10 mouse cellular contexts compared by ENCODE assay signal in genomic region chr9:64701651-64702050, GRCm38 (mm10). TPM values are rescaled to one million over a fixed set of nuclear protein-coding genes. Genes with fewer than 3 reads are reported as not detected.
A peak's percentile ranks its signal among the peaks of the same experiment; 100 is the strongest.
DNase-seq lines count a peak whose midpoint lies in the region; ATAC-seq and TF ChIP-seq lines count a peak whose summit lies in the region.
"Had no signal": no experiment of that assay in that cellular context is flagged by ENCODE, and none has a peak within 500 bp of the region (broad histone marks: within the 10 kb centered on the region; RNA-seq: fewer than 3 reads in every experiment).

No protein-coding gene starts in this region.

- H3K9me3 ChIP-seq in heart, embryonic 11.5 days (replicated peaks; ENCODE audit: control insufficient read depth, low read length), result no peaks in the 10 kb centered on the region
- no peaks in the 10 kb centered on the region for H3K9me3 ChIP-seq in lung, postnatal 0 days (ENCODE audit: low read length)
- no peaks in the 10 kb centered on the region for H3K9me3 ChIP-seq in heart, embryonic 15.5 days (replicated peaks)
- H3K9me3 ChIP-seq: forebrain, embryonic 15.5 days had no signal

- H3K36me3 ChIP-seq in heart, embryonic 11.5 days (ENCODE audit: control insufficient read depth, insufficient read depth, low read length), result 0 out of 2 replicates have a peak, but pooled peaks cover 2% of the 10 kb centered on the region
- H3K36me3 ChIP-seq in lung, postnatal 0 days (ENCODE audit: insufficient read depth, low read length), result no peaks in the 10 kb centered on the region; the same call in none of the 2 replicates
- H3K36me3 ChIP-seq in heart, embryonic 15.5 days, result peaks cover 15% of the 10 kb centered on the region; the same call in 1 of the 2 replicates
- peaks cover 15% of the 10 kb centered on the region for H3K36me3 ChIP-seq in small intestine, adult 2 months (ENCODE audit: control insufficient read depth, insufficient read depth, low read length)

- no peak for ATAC-seq in heart, embryonic 11.5 days (replicated peaks; ENCODE audit: insufficient number of reproducible peaks, low FRiP score, low TSS enrichment)
- ATAC-seq in lung, postnatal 0 days, result no peak
- peak; percentile 38; the same call in 1 of the 2 replicates for ATAC-seq in heart, embryonic 15.5 days (replicated peaks; ENCODE audit: insufficient number of reproducible peaks, insufficient read depth, low FRiP score, low read depth)
- ATAC-seq: forebrain, embryonic 15.5 days had no signal

- H3K4me2 ChIP-seq in heart, embryonic 11.5 days, result no peak overlapping the region
- H3K4me2 ChIP-seq in lung, postnatal 0 days (replicated peaks; ENCODE audit: low read depth, low read length), result no peak overlapping the region
- no peak overlapping the region for H3K4me2 ChIP-seq in heart, embryonic 15.5 days
- H3K4me2 ChIP-seq: forebrain, embryonic 15.5 days had no signal

- H3K9ac ChIP-seq in heart, embryonic 11.5 days (ENCODE audit: low read depth, low read length), result no peak overlapping the region
- H3K9ac ChIP-seq in lung, postnatal 0 days (replicated peaks; ENCODE audit: low read depth), result no peak overlapping the region
- H3K9ac ChIP-seq in heart, embryonic 15.5 days, result no peak overlapping the region
- H3K9ac ChIP-seq: forebrain, embryonic 15.5 days had no signal

- TF ChIP-seq POLR2A in small intestine, adult 2 months (IDR thresholded peaks at IDR 0.05; ENCODE audit: low read depth, low read length), result no peak

- H3K27me3 ChIP-seq in heart, embryonic 11.5 days (ENCODE audit: control insufficient read depth, insufficient read depth, low read length), result no peaks in the 10 kb centered on the region
- no peaks in the 10 kb centered on the region for H3K27me3 ChIP-seq in lung, postnatal 0 days (replicated peaks; ENCODE audit: insufficient read depth, low read length)
- no peaks in the 10 kb centered on the region for H3K27me3 ChIP-seq in heart, embryonic 15.5 days
- no peaks in the 10 kb centered on the region for H3K27me3 ChIP-seq in small intestine, adult 2 months (ENCODE audit: control insufficient read depth, insufficient read depth, low read length)
- H3K27me3 ChIP-seq: forebrain, embryonic 15.5 days had no signal

- H3K4me1 ChIP-seq in heart, embryonic 11.5 days (ENCODE audit: control insufficient read depth, insufficient read depth, low read length), result no peaks in the 10 kb centered on the region
- H3K4me1 ChIP-seq in lung, postnatal 0 days (ENCODE audit: insufficient read depth, low read depth, low read length), result no peaks in the 10 kb centered on the region
- peaks cover 22% of the 10 kb centered on the region for H3K4me1 ChIP-seq in heart, embryonic 15.5 days (replicated peaks)
- peaks cover 46% of the 10 kb centered on the region for H3K4me1 ChIP-seq in small intestine, adult 2 months (ENCODE audit: control insufficient read depth, insufficient read depth, insufficient read length, low read length)
- H3K4me1 ChIP-seq: forebrain, embryonic 15.5 days had no signal

- no peak overlapping the region for H3K4me3 ChIP-seq in heart, embryonic 11.5 days (ENCODE audit: low read depth, low read length)
- H3K4me3 ChIP-seq in lung, postnatal 0 days (ENCODE audit: low read depth, low read length), result no peak overlapping the region
- H3K4me3 ChIP-seq in heart, embryonic 15.5 days, result no peak overlapping the region
- H3K4me3 ChIP-seq in small intestine, adult 2 months (ENCODE audit: low read depth, low read length), result no peak overlapping the region
- H3K4me3 ChIP-seq: forebrain, embryonic 15.5 days had no signal

- H3K27ac ChIP-seq in heart, embryonic 11.5 days (ENCODE audit: low read depth, low read length), result no peak overlapping the region
- H3K27ac ChIP-seq in lung, postnatal 0 days (ENCODE audit: low read length), result no peak overlapping the region
- no peak overlapping the region for H3K27ac ChIP-seq in heart, embryonic 15.5 days
- H3K27ac ChIP-seq in small intestine, adult 2 months (ENCODE audit: insufficient read depth, low read depth, low read length), result peak overlapping the region; percentile 77
- H3K27ac ChIP-seq: forebrain, embryonic 15.5 days had no signal

- WGBS in heart, embryonic 11.5 days (ENCODE audit: insufficient replicate concordance), result 66% methylated on average over 1 of the region's 1 CpGs
- 89% methylated on average over 1 of the region's 1 CpGs for WGBS in lung, postnatal 0 days
- 50% methylated on average over 1 of the region's 1 CpGs for WGBS in heart, embryonic 15.5 days
- WGBS in small intestine, adult 2 months, result 66% methylated on average over 1 of the region's 1 CpGs

- TF ChIP-seq EP300 in lung, postnatal 0 days (IDR thresholded peaks at IDR 0.05), result no peak

- peak; percentile 23 to 30 for DNase-seq in heart, adult 18-20 months
- peak; percentile 17 for DNase-seq in lung, postnatal 0 days (ENCODE audit: low spot score)
- DNase-seq in lung, postnatal 36 days, result no peak
- no peak for DNase-seq in embryo, embryonic 11 days
- DNase-seq in thymus, postnatal 4 days, result no peak
- DNase-seq: kidney, postnatal 14 days had no signal

- no peak for TF ChIP-seq CTCF in lung, postnatal 0 days (IDR thresholded peaks at IDR 0.05)
- TF ChIP-seq CTCF in small intestine, adult 2 months (IDR thresholded peaks at IDR 0.05; ENCODE audit: extremely low read depth, insufficient read length, insufficient replicate concordance, low read depth, low read length), result no peak

RNA-seq across cellular contexts. Expression of gene Rab11a, which starts 35.9 kb away (rescaled TPM):
- 100 to 1,000 TPM; 176 to 180 TPM for total RNA-seq in heart, adult 18-20 months (2021)
- polyA plus RNA-seq in heart, embryonic 11.5 days (2014; fragmentation: Nextera tagmentation; extraction: Ambion mirVana), result 360 and 376 TPM in 2 replicates
- polyA plus RNA-seq in lung, postnatal 0 days (2015; fragmentation: Nextera tagmentation; extraction: Ambion mirVana), result 608 and 674 TPM in 2 replicates
- 277 and 323 TPM in 2 replicates for polyA plus RNA-seq in heart, embryonic 15.5 days (2015; fragmentation: Nextera tagmentation; extraction: Ambion mirVana)
- polyA plus RNA-seq in small intestine, adult 2 months (2012; rRNA removed), result 36.8 and 74.3 TPM in 2 replicates

Comparison
In these comparisons a context has a peak if more than half of its experiments do, and no peak if none do; other contexts are left out.
1. DNase-seq: peak in heart, adult 18-20 months (2 of 2) and lung, postnatal 0 days (single experiment); none in lung, postnatal 36 days (single experiment), embryo, embryonic 11 days (single experiment) and thymus, postnatal 4 days (single experiment).